Mouse (Mus musculus) heart, embryonic 14.5 days (tissue): ENCODE measurements at regions not wholly inside any gene's neighbourhood (a gene's known extent, or its start where the extent isn't known, plus 50 kb on each side); places are given as distances from the start of the nearest gene placed in this dataset.
A peak's percentile ranks its signal among the peaks of the same experiment; 100 is the strongest.

Source experiments
- ATAC-seq: fragments of 200-750 bp; cut with Nextera tagmentation; 2 replicates; pipeline ENCODE4 v1.8.0; 2017; ENCODE audit warnings: low read depth, moderate TSS enrichment; ENCODE audit not compliant: insufficient number of reproducible peaks, insufficient read depth, low FRiP score
- H3K27ac ChIP-seq, 2 experiments: fragments of 200-500 bp in 1 of 2; fragments of 300-500 bp in 1 of 2; sonication (generic) in 1 of 2; replicated peaks in 1 of 2; 2 replicates each; pipeline ENCODE4 v1.5.1; 2012 to 2014; ENCODE audit warnings: low read depth in 2 of 2, low read length in 2 of 2, control low read depth in 1 of 2, mild to moderate bottlenecking in 1 of 2, mixed read lengths in 1 of 2; ENCODE audit not compliant: control insufficient read depth in 1 of 2, insufficient read depth in 1 of 2
- H3K27me3 ChIP-seq: fragments of 300-500 bp; sonication (generic); 2 replicates; pipeline ENCODE4 v1.6.1; 2014; ENCODE audit warnings: mild to moderate bottlenecking, low read length, control low read depth; ENCODE audit not compliant: control insufficient read depth, insufficient read depth
- H3K36me3 ChIP-seq: fragments of 300-500 bp; sonication (generic); 2 replicates; pipeline ENCODE4 v1.6.1; 2014; ENCODE audit warnings: mild to moderate bottlenecking, control low read depth, low read length, mixed read lengths; ENCODE audit not compliant: control insufficient read depth, insufficient read depth
- H3K4me1 ChIP-seq, 2 experiments: fragments of 200-500 bp in 1 of 2; fragments of 300-500 bp in 1 of 2; sonication (generic) in 1 of 2; 2 replicates each; pipeline ENCODE4 v1.6.1; 2012 to 2014; ENCODE audit warnings: low read length in 2 of 2, control low read depth in 1 of 2, mixed read lengths in 1 of 2; ENCODE audit not compliant: control insufficient read depth in 2 of 2, insufficient read depth in 2 of 2
- H3K4me2 ChIP-seq: fragments of 300-500 bp; sonication (generic); 2 replicates; pipeline ENCODE4 v1.6.1; 2014; ENCODE audit warnings: mild to moderate bottlenecking, low read length
- H3K4me3 ChIP-seq, 2 experiments: fragments of 200-500 bp in 1 of 2; fragments of 300-500 bp in 1 of 2; sonication (generic) in 1 of 2; 2 replicates each; pipeline ENCODE4 v1.5.1; 2012 to 2014; ENCODE audit warnings: low read length in 2 of 2, mild to moderate bottlenecking in 2 of 2, control low read depth in 1 of 2, low read depth in 1 of 2, moderate library complexity in 1 of 2; ENCODE audit not compliant: control insufficient read depth in 1 of 2, insufficient read depth in 1 of 2
- H3K9ac ChIP-seq: fragments of 300-500 bp; sonication (generic); 2 replicates; pipeline ENCODE4 v1.6.1; 2014; ENCODE audit warnings: mild to moderate bottlenecking, low read length
- H3K9me3 ChIP-seq: fragments of 300-500 bp; sonication (generic); 2 replicates; pipeline ENCODE4 v1.6.1; 2016; ENCODE audit warnings: low read length, control low read depth; ENCODE audit not compliant: control insufficient read depth
- WGBS: fragments of 180-500 bp; shearing (Covaris S2); extraction: QIAGEN DNeasy Blood & Tissue Kit; methylation state at CpG from one replicate; pipeline ENCODE4 v1.1.7; 2014; 5-methylcytosine and 5-hydroxymethylcytosine counted together

DNA sequence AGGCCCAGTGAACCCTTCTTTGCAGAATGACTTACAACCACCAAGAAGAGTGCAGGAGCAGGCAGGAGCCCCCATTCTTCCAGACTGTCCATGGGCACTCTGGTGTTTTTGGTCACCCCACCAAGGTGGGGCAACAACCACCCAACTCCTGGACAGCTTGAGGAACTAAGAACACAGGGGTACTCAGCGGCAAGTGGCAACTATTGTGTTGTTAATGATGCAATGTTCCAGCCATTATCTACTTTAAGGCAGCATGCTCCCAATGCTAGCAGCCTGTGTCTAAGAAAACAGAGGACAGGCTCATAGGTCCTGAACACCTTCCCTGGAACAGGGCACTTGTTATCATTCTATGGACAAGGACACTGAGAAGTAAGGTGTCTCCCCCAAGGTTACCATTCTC lies 74.3 kb downstream of the Inhbb start:
- H3K4me1 ChIP-seq: peaks cover 4 to 5% of the 10 kb centered on the region in 2 experiments; a peak in 3 of 4 replicates

DNA sequence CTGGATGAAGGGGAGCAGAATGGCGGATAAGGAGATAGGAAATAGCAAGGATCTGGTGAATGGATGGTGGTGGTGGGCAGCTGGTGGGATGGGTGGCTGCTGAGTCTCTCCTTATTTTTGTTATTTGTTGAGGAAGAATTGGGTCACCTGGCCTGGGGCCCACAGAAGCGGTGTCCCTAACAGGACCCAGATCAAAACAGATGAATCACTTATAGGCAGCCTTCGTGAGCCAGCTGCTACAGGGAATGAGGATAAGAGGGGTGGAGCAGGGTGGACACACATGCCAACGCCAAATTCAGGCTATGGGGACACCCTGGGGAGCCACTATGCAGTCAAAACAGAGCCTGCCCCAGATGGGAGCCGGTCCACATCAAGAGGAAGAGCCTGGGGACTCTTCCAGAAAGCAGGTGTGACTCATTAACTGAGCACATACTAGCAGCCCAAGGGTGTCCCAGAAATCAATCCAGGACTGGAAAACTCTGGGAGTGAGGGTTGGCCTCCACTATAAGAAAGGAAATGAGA lies 75.4 kb downstream of the Inhbb start:
- Histone ChIP-seq H3K27ac (no peak overlapping the region), H3K36me3 (no peaks in the 10 kb centered on the region), H3K4me3 (no peak overlapping the region), H3K4me2 (no peak overlapping the region), H3K4me1 (peaks cover 4 to 5% of the 10 kb centered on the region in 2 experiments; a peak in 3 of 4 replicates), H3K9me3 (no peaks in the 10 kb centered on the region), H3K27me3 (no peaks in the 10 kb centered on the region), H3K9ac (no peak overlapping the region)
- 80% methylated on average over 5 of the region's 5 CpGs for WGBS
- ATAC-seq: no peak

More for the DNA sequence above, 74.3 kb downstream of the Inhbb start:
- 89% methylated on average over 1 of the region's 1 CpGs for WGBS
- Histone ChIP-seq H3K9me3 (no peaks in the 10 kb centered on the region), H3K27me3 (no peaks in the 10 kb centered on the region), H3K27ac (no peak overlapping the region), H3K4me2 (no peak overlapping the region), H3K36me3 (no peaks in the 10 kb centered on the region), H3K4me3 (no peak overlapping the region), H3K9ac (no peak overlapping the region)
- no peak for ATAC-seq

DNA sequence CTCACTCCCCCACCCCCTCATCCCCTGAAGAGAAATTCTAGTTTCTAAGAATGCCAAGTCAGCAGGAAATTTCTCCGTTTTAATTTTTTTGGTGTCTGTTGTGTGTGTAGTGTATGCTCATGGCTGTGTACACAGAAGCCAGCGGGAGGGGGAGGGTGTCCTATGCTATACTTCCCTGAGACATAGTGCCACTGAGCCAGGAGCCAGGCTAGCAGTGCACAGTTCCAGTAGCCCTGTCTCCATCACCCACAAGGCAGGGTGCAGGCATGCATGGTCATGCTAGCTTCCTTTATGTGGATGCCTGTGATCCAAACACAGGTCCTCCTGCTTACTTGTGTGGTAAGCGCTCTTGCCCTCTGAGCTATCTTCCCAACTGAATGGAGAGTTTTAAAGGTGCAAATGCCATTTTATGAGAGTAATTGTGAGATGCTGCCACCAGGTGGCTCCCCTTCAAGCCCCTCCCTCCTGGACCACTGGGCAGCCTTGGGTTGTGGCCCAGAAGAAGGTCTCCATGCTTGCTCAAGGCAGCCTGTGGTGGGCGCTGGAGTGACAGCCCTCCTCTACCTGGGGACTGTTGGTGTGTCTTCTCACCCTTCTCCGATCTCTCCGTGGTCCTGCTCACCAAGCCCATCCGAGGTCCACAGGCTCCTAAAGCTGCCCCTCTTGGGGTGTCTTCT lies 76.8 kb downstream of the Inhbb start:
- H3K27ac ChIP-seq: no peak overlapping the region
- ATAC-seq: 0 out of 2 replicates have a peak, but pooled peaks have one; percentile 40
- 61% methylated on average over 7 of the region's 7 CpGs for WGBS
- no peak overlapping the region for H3K9ac ChIP-seq
- H3K27me3 ChIP-seq: no peaks in the 10 kb centered on the region
- no peaks in the 10 kb centered on the region for H3K9me3 ChIP-seq
- no peaks in the 10 kb centered on the region for H3K36me3 ChIP-seq
- peaks cover 4 to 5% of the 10 kb centered on the region in 2 experiments; a peak in 3 of 4 replicates for H3K4me1 ChIP-seq
- no peak overlapping the region for H3K4me2 ChIP-seq
- H3K4me3 ChIP-seq: no peak overlapping the region

DNA sequence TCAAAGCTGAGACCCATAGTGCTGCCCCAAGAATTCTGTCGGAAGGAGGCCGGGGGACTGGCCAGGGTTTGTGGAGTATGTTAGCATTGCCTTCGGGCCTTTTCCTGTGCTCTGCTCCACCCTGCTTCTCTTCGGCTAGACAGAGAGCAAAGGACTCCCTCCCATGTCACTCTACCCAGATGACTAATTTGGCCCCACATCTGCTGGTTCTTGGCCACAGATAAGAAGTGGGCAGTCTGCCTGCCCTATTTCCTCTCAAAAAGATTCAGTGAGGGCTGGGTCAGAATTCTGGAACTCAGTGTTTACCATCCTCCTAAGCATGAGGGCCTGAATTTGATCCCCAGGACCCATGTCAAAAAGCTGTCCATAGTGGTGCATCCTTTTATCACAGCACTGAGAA lies 78.0 kb downstream of the Inhbb start:
- WGBS: 49% methylated on average over 4 of the region's 4 CpGs

DNA sequence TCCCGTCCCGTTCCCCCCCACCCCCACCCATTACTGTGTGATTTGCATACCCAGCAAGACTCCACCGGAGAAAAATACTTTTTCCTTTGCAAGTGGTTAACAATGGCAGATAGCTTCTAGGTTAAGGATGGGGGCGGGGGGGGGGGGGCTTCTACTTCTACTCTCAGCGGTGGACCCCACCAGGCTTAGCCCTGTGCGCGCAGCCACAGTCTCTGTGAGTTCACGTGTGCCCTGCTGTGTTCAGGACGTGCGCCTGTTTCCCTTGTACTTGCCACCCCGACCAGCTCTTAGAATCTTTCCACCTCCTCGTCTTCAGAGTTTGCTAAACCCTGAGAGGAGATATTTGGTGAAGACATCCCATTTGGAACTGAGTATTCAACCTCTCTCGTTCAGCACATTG lies 86.9 kb downstream of the Inhbb start:
- no peak overlapping the region for H3K4me2 ChIP-seq
- H3K9me3 ChIP-seq: no peaks in the 10 kb centered on the region
- H3K27me3 ChIP-seq: no peaks in the 10 kb centered on the region
- ATAC-seq: no peak
- H3K27ac ChIP-seq: no peak overlapping the region
- WGBS: 38% methylated on average over 13 of the region's 13 CpGs
- no peaks in the 10 kb centered on the region for H3K4me1 ChIP-seq
- no peak overlapping the region for H3K9ac ChIP-seq
- no peaks in the 10 kb centered on the region for H3K36me3 ChIP-seq
- no peak overlapping the region for H3K4me3 ChIP-seq

More for the DNA sequence above, 78.0 kb downstream of the Inhbb start:
- H3K36me3 ChIP-seq: no peaks in the 10 kb centered on the region
- H3K4me3 ChIP-seq: no peak overlapping the region
- no peak overlapping the region for H3K27ac ChIP-seq
- H3K27me3 ChIP-seq: no peaks in the 10 kb centered on the region
- H3K4me2 ChIP-seq: no peak overlapping the region
- H3K9me3 ChIP-seq: no peaks in the 10 kb centered on the region
- H3K9ac ChIP-seq: no peak overlapping the region
- peaks cover 4 to 5% of the 10 kb centered on the region in 2 experiments; a peak in 3 of 4 replicates for H3K4me1 ChIP-seq
- ATAC-seq: no peak

DNA sequence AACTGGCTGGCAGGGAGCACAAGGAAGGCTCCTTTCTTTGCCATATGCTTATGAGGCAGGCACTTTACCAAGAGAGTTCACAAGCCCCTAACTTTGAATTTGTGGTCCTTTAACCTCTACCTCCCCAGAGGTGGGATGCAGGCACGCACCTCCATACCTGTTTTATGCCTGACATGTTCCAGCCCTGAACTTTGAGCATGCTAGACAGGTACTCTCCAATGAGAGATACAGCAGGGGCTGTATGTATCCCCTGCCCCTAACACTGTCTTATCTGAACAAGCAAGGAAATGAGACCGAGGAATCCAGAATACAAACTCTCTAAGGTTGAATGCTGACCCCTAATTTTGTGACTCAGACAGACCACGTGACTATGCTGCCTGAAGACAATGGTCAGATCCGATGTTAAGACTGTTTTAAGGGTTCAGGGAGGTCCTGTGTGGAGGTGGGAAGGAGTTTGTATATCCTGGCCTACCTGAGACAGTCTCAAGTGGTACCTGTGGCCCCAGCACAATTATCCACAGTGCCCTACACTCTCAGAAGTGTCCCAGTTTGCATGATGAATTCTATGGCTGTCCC lies 91.2 kb downstream of the Inhbb start:
- H3K4me3 ChIP-seq: no peak overlapping the region
- no peaks in the 10 kb centered on the region for H3K9me3 ChIP-seq
- no peak for ATAC-seq
- H3K9ac ChIP-seq: no peak overlapping the region
- H3K27me3 ChIP-seq: no peaks in the 10 kb centered on the region
- H3K36me3 ChIP-seq: no peaks in the 10 kb centered on the region
- WGBS: 70% methylated on average over 4 of the region's 4 CpGs
- no peak overlapping the region for H3K4me2 ChIP-seq
- H3K27ac ChIP-seq: no peak overlapping the region
- H3K4me1 ChIP-seq: no peaks in the 10 kb centered on the region

DNA sequence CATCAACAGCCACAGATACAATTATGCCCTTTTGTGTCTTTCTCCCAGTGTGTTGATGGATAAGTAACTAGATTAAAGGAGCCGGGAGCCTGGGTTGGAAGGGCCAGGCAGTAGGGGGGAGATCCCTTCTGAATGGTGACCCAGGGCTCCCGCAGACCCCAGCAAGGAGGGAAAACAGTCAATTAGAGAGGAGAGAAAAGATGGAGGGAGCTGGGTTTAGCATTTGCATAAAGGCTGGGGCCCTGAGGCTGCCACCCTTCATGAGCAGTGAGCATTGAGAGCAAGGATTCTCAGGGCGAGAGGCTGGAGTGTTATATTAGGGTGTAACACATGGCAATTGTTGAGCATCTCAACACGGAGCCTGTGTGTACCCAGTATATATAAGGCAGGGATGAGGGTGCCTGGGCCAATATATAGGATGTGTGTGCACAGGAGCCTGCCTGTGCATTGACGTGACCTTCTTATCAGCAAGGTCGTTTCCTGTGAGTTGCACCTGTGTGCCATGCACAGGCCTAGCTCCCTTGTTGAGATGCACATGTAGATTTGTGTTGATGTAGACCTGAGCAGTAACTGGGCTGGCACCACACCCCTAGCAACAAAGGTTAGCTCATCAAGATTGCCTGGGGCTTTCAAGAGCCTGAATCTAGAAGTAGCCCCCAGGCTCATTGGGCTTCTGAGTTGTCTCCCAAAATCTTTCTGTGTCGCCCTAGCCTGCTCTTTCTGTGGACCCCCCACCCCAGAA lies 92.2 kb downstream of the Inhbb start:
- ATAC-seq: no peak
- H3K4me1 ChIP-seq: no peaks in the 10 kb centered on the region
- no peak overlapping the region for H3K27ac ChIP-seq
- H3K27me3 ChIP-seq: no peaks in the 10 kb centered on the region
- H3K4me3 ChIP-seq: no peak overlapping the region
- 60% methylated on average over 7 of the region's 7 CpGs for WGBS
- no peak overlapping the region for H3K4me2 ChIP-seq
- no peak overlapping the region for H3K9ac ChIP-seq
- no peaks in the 10 kb centered on the region for H3K9me3 ChIP-seq
- H3K36me3 ChIP-seq: no peaks in the 10 kb centered on the region
